Mouse (Mus musculus) ovary, adult 2 months (tissue): ENCODE measurements around the gene Dnah12. TPM values are rescaled to one million over a fixed set of nuclear protein-coding genes. Genes with fewer than 3 reads are reported as not detected.

Source experiments
- polyA plus RNA-seq: library from polyadenylated mRNA; depleted of rRNA; stranded (reverse); fragments of >200 nt; gene quantifications from 2 replicates; pipeline ENCODE4 v1.2.3, GENCODE M21; 2012; rRNA removed

The Dnah12 gene
- polyA plus RNA-seq: 0.16 and 0.23 TPM in 2 replicates

GRCm38 (mm10) chr14:26692974-26693373 lies at the start of gene Dnah12:
TSS of gene Dnah12 (plus strand) at chr14:26693274.

DNA sequence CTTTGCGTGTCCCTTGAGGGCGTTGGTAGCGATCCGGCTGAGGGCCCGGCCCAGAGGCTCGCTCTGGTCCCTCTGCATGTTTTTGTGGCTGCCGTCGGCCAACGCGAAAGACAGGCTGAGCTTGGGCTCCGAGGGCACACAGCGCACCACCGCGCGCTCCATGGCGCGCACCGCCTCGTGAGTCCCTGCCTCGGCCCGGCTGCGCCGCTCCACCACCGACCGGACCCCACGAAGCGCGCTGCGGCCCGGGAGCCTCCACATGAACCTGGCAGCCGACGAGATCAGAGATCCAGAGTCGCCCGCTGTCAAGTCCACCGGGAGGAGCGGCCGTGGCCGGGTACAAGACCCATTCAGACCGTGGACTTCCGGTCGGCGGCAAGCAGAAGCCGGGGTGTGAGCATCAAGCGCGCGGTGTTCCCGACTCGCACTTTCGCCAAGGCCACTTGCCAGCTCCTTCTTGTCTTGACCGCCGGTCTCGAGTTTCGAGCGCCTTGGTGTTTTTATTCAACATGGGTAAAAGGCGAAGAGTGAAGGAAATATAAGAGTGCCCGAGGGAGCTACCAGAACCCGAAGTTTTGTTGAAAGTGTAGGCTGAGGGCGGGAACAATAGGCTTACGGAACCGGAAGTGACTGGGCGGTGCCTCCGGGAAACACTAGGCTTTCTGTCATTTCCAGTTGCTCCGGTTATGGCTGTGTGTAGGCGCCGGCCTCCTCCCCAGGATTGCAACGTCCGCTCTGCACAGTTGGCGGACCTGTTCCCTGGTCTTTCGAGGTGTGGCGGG lies 23.6 kb upstream of the Dnah12 start, which contains the start of gene Pde12:
Pde12 (minus strand) TSS at position 592 of the 782 bp plus-strand sequence.

GRCm38 (mm10) chr14:26894392-26894791 lies 201.3 kb downstream of the Dnah12 start, which contains the start of gene Asb14:
TSS of gene Asb14 (plus strand) at chr14:26894557.

Other genes with a start within 250 kb of the Dnah12 start
- 27.9 and 42.2 TPM in 2 replicates for gene Slmap, start 158.3 kb upstream of the Dnah12 start, polyA plus RNA-seq
- 13.9 and 14.7 TPM in 2 replicates for gene Dennd6a, start 119.4 kb upstream of the Dnah12 start, polyA plus RNA-seq
- 272 and 354 TPM in 2 replicates for gene Arf4, start 55.2 kb upstream of the Dnah12 start, polyA plus RNA-seq
- gene Pde12, start 23.4 kb upstream of the Dnah12 start, polyA plus RNA-seq: 8.1 and 8.4 TPM in 2 replicates
- 0.80 and 0.84 TPM in 2 replicates for gene Asb14, start 201.3 kb downstream of the Dnah12 start, polyA plus RNA-seq